Comparison of ENCODE assay signal across 10 mouse cellular contexts in genomic region chr7:49397441-49398003, GRCm38 (mm10).
DNase-seq lines count a peak whose midpoint lies in the region; ATAC-seq and TF ChIP-seq lines count a peak whose summit lies in the region.
"Had no signal": no experiment of that assay in that cellular context is flagged by ENCODE, and none has a peak within 500 bp of the region (broad histone marks: within the 10 kb centered on the region; RNA-seq: fewer than 3 reads in every experiment).

No protein-coding gene starts in this region.

- no peak for TF ChIP-seq EP300 in lung, postnatal 0 days (IDR thresholded peaks at IDR 0.05)

- no peak overlapping the region for H3K9ac ChIP-seq in kidney, embryonic 15.5 days
- no peak overlapping the region for H3K9ac ChIP-seq in lung, postnatal 0 days (replicated peaks; ENCODE audit: low read depth)

- no peak for TF ChIP-seq CTCF in lung, postnatal 0 days (IDR thresholded peaks at IDR 0.05)

- H3K4me2 ChIP-seq in kidney, embryonic 15.5 days: no peak overlapping the region
- no peak overlapping the region for H3K4me2 ChIP-seq in lung, postnatal 0 days (replicated peaks; ENCODE audit: low read depth, low read length)

- no peak for ATAC-seq in kidney, embryonic 15.5 days (replicated peaks; ENCODE audit: low FRiP score)
- ATAC-seq in granulocyte monocyte progenitor cell, adult 5-6 weeks (replicated peaks; ENCODE audit: poor library complexity, severe bottlenecking): peak; percentile 71
- ATAC-seq in lung, postnatal 0 days: peak; percentile 6; the same call in 1 of the 2 replicates
- ATAC-seq in erythroblast, adult 5-6 weeks (replicated peaks; ENCODE audit: low FRiP score, poor library complexity, severe bottlenecking): no peak
- no peak for ATAC-seq in activated CD4-positive, CD25-positive, alpha-beta regulatory T cell, adult 4 months
- ATAC-seq: Patski had no signal

- H3K36me3 ChIP-seq in kidney, embryonic 15.5 days: no peaks in the 10 kb centered on the region
- no peaks in the 10 kb centered on the region for H3K36me3 ChIP-seq in lung, postnatal 0 days (ENCODE audit: insufficient read depth, low read length)

- H3K27ac ChIP-seq in kidney, embryonic 15.5 days: no peak overlapping the region
- no peak overlapping the region for H3K27ac ChIP-seq in lung, postnatal 0 days (ENCODE audit: low read length)
- H3K27ac ChIP-seq: kidney, postnatal 0 days had no signal

- H3K9me3 ChIP-seq in kidney, embryonic 15.5 days (replicated peaks): no peaks in the 10 kb centered on the region
- H3K9me3 ChIP-seq in lung, postnatal 0 days (ENCODE audit: low read length): no peaks in the 10 kb centered on the region

- no peaks in the 10 kb centered on the region for H3K27me3 ChIP-seq in kidney, embryonic 15.5 days
- H3K27me3 ChIP-seq in lung, postnatal 0 days (replicated peaks; ENCODE audit: insufficient read depth, low read length): no peaks in the 10 kb centered on the region
- H3K27me3 ChIP-seq: Patski had no signal

- no peak overlapping the region for H3K4me3 ChIP-seq in kidney, embryonic 15.5 days (replicated peaks)
- no peak overlapping the region for H3K4me3 ChIP-seq in lung, postnatal 0 days (ENCODE audit: low read depth, low read length)

- DNase-seq in kidney, adult 11 months: peak; percentile 59
- peak; percentile 83 for DNase-seq in adrenal gland, postnatal 14 days
- DNase-seq in lung, postnatal 0 days (ENCODE audit: low spot score): peak; percentile 28
- DNase-seq in embryo, embryonic 10 days (ENCODE audit: low spot score): no peak

- WGBS in kidney, embryonic 15.5 days: 67% methylated on average over 17 of the region's 17 CpGs
- WGBS in lung, postnatal 0 days: 59% methylated on average over 17 of the region's 17 CpGs

- H3K4me1 ChIP-seq in kidney, embryonic 15.5 days: peaks cover 6% of the 10 kb centered on the region
- peaks cover 5% of the 10 kb centered on the region; the same call in 1 of the 2 replicates for H3K4me1 ChIP-seq in lung, postnatal 0 days (ENCODE audit: insufficient read depth, low read depth, low read length)

Comparison
In these comparisons a context has a peak if more than half of its experiments do, and no peak if none do; other contexts are left out.
1. ATAC-seq: peak in granulocyte monocyte progenitor cell, adult 5-6 weeks (single experiment) and lung, postnatal 0 days (single experiment); none in kidney, embryonic 15.5 days (single experiment), erythroblast, adult 5-6 weeks (single experiment) and activated CD4-positive, CD25-positive, alpha-beta regulatory T cell, adult 4 months (single experiment).